Mouse (Mus musculus) central nervous system, embryonic 14 days (tissue): ENCODE data around the gene Olfr1223. TPM values are rescaled to one million over a fixed set of nuclear protein-coding genes. Genes with fewer than 3 reads are reported as not detected.

Experiments
- polyA plus RNA-seq: library from polyadenylated mRNA; depleted of rRNA; stranded (reverse); fragments of >200 nt; gene quantifications from 2 replicates; pipeline ENCODE4 v1.2.3, GENCODE M21; 2012; rRNA removed

The Olfr1223 gene
- polyA plus RNA-seq: not detected in 2 replicates

DNA sequence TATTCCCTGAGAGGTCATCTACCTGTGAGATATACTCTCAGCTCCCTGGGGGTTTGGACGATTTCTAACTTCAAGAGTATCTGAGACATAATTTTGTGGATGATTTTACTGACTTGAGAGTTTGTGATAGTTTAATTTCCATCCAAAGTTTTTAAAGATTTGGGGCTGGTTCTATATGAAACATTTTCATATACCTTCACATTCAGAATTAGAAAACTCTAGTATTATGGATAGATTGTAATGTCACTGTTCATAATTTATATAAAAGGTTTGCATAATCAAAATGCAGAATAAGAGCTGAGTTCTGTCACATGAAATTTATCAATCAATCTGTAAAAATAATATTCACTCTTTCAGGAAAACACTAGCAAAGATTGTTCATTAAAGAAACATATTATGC, at the start of gene Olfr1223:
Olfr1223 (minus strand) TSS at position 101 of the 400 bp plus-strand sequence.

GRCm38 (mm10) chr2:89199948-89200347, 48.6 kb upstream of the Olfr1223 start, which contains the start of gene Olfr1226:
TSS of gene Olfr1226 (minus strand) at chr2:89200048.

DNA sequence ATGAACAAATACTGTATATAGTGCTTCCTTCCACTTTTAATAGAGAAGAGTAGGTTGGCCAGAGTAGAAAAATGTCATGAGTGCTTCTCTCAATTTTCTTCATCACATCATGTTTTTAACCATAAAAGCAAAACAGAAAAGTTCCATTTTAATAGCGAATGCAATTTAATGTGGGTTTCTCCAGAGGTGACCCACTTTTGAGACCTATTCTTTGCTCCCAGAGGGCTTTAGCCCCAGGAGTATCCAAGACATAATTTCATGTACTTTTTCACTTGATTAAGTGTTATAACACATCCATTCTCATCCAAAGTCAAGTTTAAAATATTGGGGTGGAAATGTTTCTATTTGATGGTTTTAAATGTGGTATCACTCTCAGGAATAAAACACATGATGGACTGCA, 23.2 kb upstream of the Olfr1223 start, which contains the start of gene Olfr1225:
Olfr1225 (minus strand) TSS at position 101 of the 400 bp plus-strand sequence.

GRCm38 (mm10) chr2:89163991-89164390, 12.6 kb upstream of the Olfr1223 start, which contains the start of gene Olfr1224-ps1:
TSS of gene Olfr1224-ps1 (minus strand) at chr2:89164091.

DNA sequence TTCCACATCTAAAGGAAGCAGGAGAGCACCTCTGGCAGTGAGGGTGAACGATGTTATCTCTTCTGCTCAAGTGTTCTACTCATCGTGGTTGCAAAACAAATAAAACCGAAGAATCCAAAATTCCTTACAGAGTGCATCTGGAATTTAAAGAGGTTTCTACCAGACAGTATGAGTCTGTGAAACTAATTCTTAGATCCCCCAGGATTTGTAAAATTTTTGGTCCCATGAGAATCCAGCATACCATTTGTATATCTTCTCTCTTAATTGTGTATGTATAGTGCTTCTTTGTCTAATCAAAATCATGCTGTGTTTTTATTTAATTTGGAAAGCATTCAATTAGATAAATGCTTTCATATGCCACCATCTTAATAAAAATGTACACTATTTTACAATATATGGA, 18.4 kb downstream of the Olfr1223 start, which contains the start of gene Olfr1222:
Olfr1222 (minus strand) TSS at position 101 of the 400 bp plus-strand sequence.

GRCm38 (mm10) chr2:89117183-89117582, 34.2 kb downstream of the Olfr1223 start, which contains the start of gene Olfr1221:
TSS of gene Olfr1221 (minus strand) at chr2:89117283.

DNA sequence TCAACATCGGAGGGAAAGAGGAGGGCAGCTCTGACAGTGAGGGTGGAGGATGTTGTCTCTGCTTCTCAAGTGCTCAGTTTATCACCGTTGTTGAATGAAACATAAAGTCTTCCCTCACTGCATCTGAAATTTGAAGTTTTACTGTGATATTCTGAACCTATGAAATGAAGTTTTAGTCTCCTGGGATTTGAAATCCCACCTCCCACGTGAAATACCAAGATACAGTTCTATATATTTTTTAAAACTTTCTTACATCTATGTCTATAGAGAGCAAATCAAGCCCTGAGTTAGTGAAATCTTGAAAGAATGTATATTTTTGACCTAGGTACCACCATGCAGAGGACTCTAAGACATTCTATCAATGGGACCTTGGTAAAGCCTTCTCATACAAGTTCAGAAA, 44.6 kb downstream of the Olfr1223 start, which contains the start of gene Olfr1220:
Olfr1220 (minus strand) TSS at position 101 of the 400 bp plus-strand sequence.

Other genes starting within 250 kb of the Olfr1223 start
- gene Olfr1208, start 249.2 kb downstream of the Olfr1223 start, polyA plus RNA-seq: not detected in 2 replicates
- gene Olfr1209, start 236.4 kb downstream of the Olfr1223 start, polyA plus RNA-seq: not detected in 2 replicates
- gene Olfr1211, start 213.4 kb downstream of the Olfr1223 start, polyA plus RNA-seq: not detected in 2 replicates
- gene Olfr1212, start 197.6 kb downstream of the Olfr1223 start, polyA plus RNA-seq: not detected in 2 replicates
- not detected in 2 replicates for gene Gm13762, start 171.3 kb downstream of the Olfr1223 start, polyA plus RNA-seq
- not detected in 2 replicates for gene Olfr1214, start 158.9 kb downstream of the Olfr1223 start, polyA plus RNA-seq
- gene Olfr1215, start 144.6 kb downstream of the Olfr1223 start, polyA plus RNA-seq: not detected in 2 replicates
- not detected in 2 replicates for gene Olfr1216, start 133.2 kb downstream of the Olfr1223 start, polyA plus RNA-seq
- gene Olfr1217, start 119.5 kb downstream of the Olfr1223 start, polyA plus RNA-seq: not detected in 2 replicates
- not detected in 2 replicates for gene Olfr1218, start 90.4 kb downstream of the Olfr1223 start, polyA plus RNA-seq
- gene Olfr1219, start 68.0 kb downstream of the Olfr1223 start, polyA plus RNA-seq: not detected in 2 replicates
- not detected in 2 replicates for gene Olfr1220, start 44.7 kb downstream of the Olfr1223 start, polyA plus RNA-seq
- gene Olfr1221, start 34.3 kb downstream of the Olfr1223 start, polyA plus RNA-seq: not detected in 2 replicates
- gene Olfr1222, start 18.5 kb downstream of the Olfr1223 start, polyA plus RNA-seq: not detected in 2 replicates
- gene Olfr1224-ps1, start 12.5 kb upstream of the Olfr1223 start, polyA plus RNA-seq: not detected in 2 replicates
- gene Olfr1225, start 23.1 kb upstream of the Olfr1223 start, polyA plus RNA-seq: not detected in 2 replicates
- not detected in 2 replicates for gene Olfr1226, start 48.5 kb upstream of the Olfr1223 start, polyA plus RNA-seq
- not detected in 2 replicates for gene Olfr1228, start 102.5 kb upstream of the Olfr1223 start, polyA plus RNA-seq
- not detected in 2 replicates for gene Olfr1229, start 136.5 kb upstream of the Olfr1223 start, polyA plus RNA-seq
- not detected in 2 replicates for gene Olfr1230, start 145.7 kb upstream of the Olfr1223 start, polyA plus RNA-seq
- gene Olfr1231, start 155.5 kb upstream of the Olfr1223 start, polyA plus RNA-seq: not detected in 2 replicates
- gene Olfr1232, start 178.1 kb upstream of the Olfr1223 start, polyA plus RNA-seq: not detected in 2 replicates
- not detected in 2 replicates for gene Olfr1233, start 190.8 kb upstream of the Olfr1223 start, polyA plus RNA-seq
- not detected in 2 replicates for gene Olfr1234, start 213.3 kb upstream of the Olfr1223 start, polyA plus RNA-seq